Mouse (Mus musculus) erythroblast, embryonic 14.5 days (primary cell): ENCODE data around the gene Atmin.

Experiments used
- GATA1 ChIP-seq: IDR thresholded peaks from 2 replicates; pipeline ENCODE4 v1.6.1; 2012; ENCODE audit warnings: low read length, inconsistent platforms, mixed read lengths
- TAL1 ChIP-seq: IDR thresholded peaks from 3 replicates; pipeline ENCODE4 v1.6.1; 2012; ENCODE audit warnings: low read length, inconsistent platforms, mixed read lengths

- no peak for TF ChIP-seq GATA1
- no peak for TF ChIP-seq TAL1
Observed at GRCm38 (mm10) chr8:116978052-116978451, 34.9 kb downstream of the Atmin start.
